Mouse (Mus musculus): ENCODE measurements at regions not wholly inside any gene's neighbourhood (a gene's known extent, or its start where the extent isn't known, plus 50 kb on each side); places are given as distances from the start of the nearest gene placed in this dataset.

DNA sequence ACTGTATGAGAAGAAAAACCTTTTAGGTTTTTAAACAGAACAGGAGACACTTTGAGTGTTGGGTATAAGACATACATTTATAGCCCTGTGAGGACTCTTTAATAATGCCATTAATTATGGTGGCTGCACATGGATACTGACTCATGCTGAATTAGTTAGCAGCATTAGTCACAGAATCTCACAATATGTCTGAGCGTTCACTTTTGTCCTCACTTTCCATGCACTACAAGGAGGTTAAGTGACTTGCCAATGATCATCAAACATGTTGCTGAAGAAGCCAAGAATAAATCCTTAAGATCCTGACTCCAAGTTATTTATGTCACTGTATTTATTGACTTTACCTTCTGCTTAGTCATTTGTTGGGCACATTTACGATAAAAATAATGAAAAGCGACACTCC, 105.6 kb upstream of the Atxn7l3b start:
- ATAC-seq (replicated peaks; ENCODE audit: insufficient number of reproducible peaks, low FRiP score, low TSS enrichment): no peak
- 71% methylated on average over 3 of the region's 3 CpGs for WGBS (ENCODE audit: insufficient replicate concordance)

DNA sequence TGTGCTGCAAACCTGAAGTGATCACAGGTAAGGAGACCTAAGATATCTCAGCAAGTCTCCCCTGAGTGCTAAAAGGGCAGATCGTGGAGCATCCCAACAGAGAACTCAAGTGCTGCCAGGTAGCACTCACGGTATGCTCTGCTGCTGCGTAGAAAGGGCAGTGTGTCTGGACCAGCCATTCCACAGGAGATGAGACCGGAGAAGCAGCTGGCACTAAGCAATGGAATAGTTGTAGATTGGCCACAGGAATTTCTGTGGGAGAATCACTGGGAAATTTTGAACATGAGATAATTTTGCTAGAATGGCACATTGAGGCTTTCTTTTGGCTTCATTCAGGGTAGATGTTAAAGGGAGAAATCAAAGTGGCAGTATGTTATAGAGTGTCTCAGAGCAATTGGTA, 104.1 kb upstream of the Atxn7l3b start:
- no peak for ATAC-seq (replicated peaks; ENCODE audit: insufficient number of reproducible peaks, low FRiP score, low TSS enrichment)
- no peaks in the 10 kb centered on the region for H3K4me1 ChIP-seq (ENCODE audit: control insufficient read depth, insufficient read depth, low read length)
- no peak overlapping the region for H3K9ac ChIP-seq (ENCODE audit: low read depth, low read length)
- H3K4me3 ChIP-seq (ENCODE audit: low read depth, low read length): no peak overlapping the region
- WGBS (ENCODE audit: insufficient replicate concordance): 78% methylated on average over 4 of the region's 4 CpGs
- H3K36me3 ChIP-seq (ENCODE audit: control insufficient read depth, insufficient read depth, low read length): no peaks in the 10 kb centered on the region
- no peak overlapping the region for H3K27ac ChIP-seq (ENCODE audit: low read depth, low read length)
- no peaks in the 10 kb centered on the region for H3K9me3 ChIP-seq (replicated peaks; ENCODE audit: control insufficient read depth, low read length)
- H3K4me2 ChIP-seq: no peak overlapping the region
- no peaks in the 10 kb centered on the region for H3K27me3 ChIP-seq (ENCODE audit: control insufficient read depth, insufficient read depth, low read length)

More for the DNA sequence above, 105.6 kb upstream of the Atxn7l3b start:
- Histone ChIP-seq H3K27me3 (ENCODE audit: control insufficient read depth, insufficient read depth, low read length) (no peaks in the 10 kb centered on the region), H3K9ac (ENCODE audit: low read depth, low read length) (no peak overlapping the region), H3K4me3 (ENCODE audit: low read depth, low read length) (no peak overlapping the region), H3K27ac (ENCODE audit: low read depth, low read length) (no peak overlapping the region), H3K4me2 (no peak overlapping the region), H3K36me3 (ENCODE audit: control insufficient read depth, insufficient read depth, low read length) (no peaks in the 10 kb centered on the region), H3K9me3 (replicated peaks; ENCODE audit: control insufficient read depth, low read length) (no peaks in the 10 kb centered on the region), H3K4me1 (ENCODE audit: control insufficient read depth, insufficient read depth, low read length) (no peaks in the 10 kb centered on the region)

DNA sequence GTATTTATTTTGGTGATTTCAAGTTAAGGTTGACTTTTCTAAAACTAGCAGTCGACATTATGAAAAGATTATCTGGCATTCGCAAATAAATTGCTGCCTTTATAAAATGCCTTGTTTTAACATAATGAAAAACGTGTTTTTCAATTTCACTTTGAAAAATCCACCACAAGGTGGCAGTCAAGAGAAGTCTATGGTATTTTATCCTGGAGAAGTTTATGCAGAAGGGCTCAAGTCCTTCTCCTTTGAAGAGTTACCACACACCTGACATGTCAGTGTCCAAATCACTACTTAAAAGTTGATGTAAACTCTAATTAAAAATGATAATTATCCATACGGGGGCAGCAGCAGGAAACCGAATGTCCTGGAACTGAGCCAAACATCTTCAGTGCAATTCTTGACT, 98.5 kb upstream of the Atxn7l3b start:
- Histone ChIP-seq H3K9me3 (replicated peaks; ENCODE audit: control insufficient read depth, low read length) (no peaks in the 10 kb centered on the region), H3K4me3 (ENCODE audit: low read depth, low read length) (no peak overlapping the region), H3K27ac (ENCODE audit: low read depth, low read length) (no peak overlapping the region), H3K36me3 (ENCODE audit: control insufficient read depth, insufficient read depth, low read length) (no peaks in the 10 kb centered on the region), H3K9ac (ENCODE audit: low read depth, low read length) (no peak overlapping the region), H3K4me1 (ENCODE audit: control insufficient read depth, insufficient read depth, low read length) (no peaks in the 10 kb centered on the region), H3K27me3 (ENCODE audit: control insufficient read depth, insufficient read depth, low read length) (no peaks in the 10 kb centered on the region), H3K4me2 (no peak overlapping the region)
- ATAC-seq (replicated peaks; ENCODE audit: insufficient number of reproducible peaks, low FRiP score, low TSS enrichment): no peak
- WGBS (ENCODE audit: insufficient replicate concordance): 13% methylated on average over 5 of the region's 5 CpGs

DNA sequence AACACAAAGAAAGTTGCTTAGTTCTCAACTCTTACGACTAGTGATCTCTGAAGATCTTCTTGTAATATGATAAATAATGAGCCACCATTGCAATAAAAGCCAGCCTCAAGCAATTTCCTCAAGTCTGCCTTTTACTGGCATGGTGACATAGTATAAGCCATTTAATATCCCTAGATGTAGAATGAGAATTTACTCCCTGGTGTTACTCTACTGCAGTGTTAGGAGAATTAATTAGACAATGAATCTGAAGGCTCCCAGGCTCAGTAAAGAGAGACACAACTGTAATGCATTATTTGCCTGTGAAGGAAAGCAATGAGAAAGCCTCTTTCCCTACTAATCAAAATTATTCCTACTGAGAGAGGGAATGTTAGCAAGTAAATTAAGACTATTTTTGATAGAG, 95.8 kb upstream of the Atxn7l3b start:
- Histone ChIP-seq H3K4me3 (ENCODE audit: low read depth, low read length) (no peak overlapping the region), H3K4me2 (no peak overlapping the region), H3K9ac (ENCODE audit: low read depth, low read length) (no peak overlapping the region), H3K27me3 (ENCODE audit: control insufficient read depth, insufficient read depth, low read length) (no peaks in the 10 kb centered on the region), H3K9me3 (replicated peaks; ENCODE audit: control insufficient read depth, low read length) (no peaks in the 10 kb centered on the region), H3K4me1 (ENCODE audit: control insufficient read depth, insufficient read depth, low read length) (no peaks in the 10 kb centered on the region), H3K36me3 (ENCODE audit: control insufficient read depth, insufficient read depth, low read length) (no peaks in the 10 kb centered on the region), H3K27ac (ENCODE audit: low read depth, low read length) (no peak overlapping the region)
- ATAC-seq (replicated peaks; ENCODE audit: insufficient number of reproducible peaks, low FRiP score, low TSS enrichment): no peak
- WGBS (ENCODE audit: insufficient replicate concordance): 83% methylated on average over 1 of the region's 1 CpGs

DNA sequence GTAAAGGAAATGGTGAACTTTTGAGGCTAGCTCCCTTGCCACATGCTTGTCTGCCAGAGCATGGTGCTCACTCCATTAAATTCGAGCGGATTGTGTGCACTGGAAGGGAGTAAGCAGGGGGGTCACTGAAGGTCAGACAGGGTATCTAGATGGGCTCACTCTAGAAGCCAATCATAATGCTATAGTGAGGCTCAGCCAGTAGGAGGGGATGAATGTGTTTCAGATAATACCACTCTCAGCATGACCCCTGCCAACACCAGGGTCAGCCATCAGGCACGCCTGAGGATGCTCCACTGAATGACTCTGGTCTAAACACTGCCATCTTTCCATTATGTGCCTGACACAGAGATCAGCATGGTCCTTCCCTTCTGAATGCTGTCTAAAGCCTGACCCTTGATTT, 80.3 kb upstream of the Atxn7l3b start:
- H3K4me2 ChIP-seq: no peak overlapping the region
- no peak overlapping the region for H3K4me3 ChIP-seq (ENCODE audit: low read depth, low read length)
- no peak overlapping the region for H3K9ac ChIP-seq (ENCODE audit: low read depth, low read length)
- ATAC-seq (replicated peaks; ENCODE audit: insufficient number of reproducible peaks, low FRiP score, low TSS enrichment): 0 out of 2 replicates have a peak, but pooled peaks have one; percentile 22
- H3K36me3 ChIP-seq (ENCODE audit: control insufficient read depth, insufficient read depth, low read length): no peaks in the 10 kb centered on the region
- H3K9me3 ChIP-seq (replicated peaks; ENCODE audit: control insufficient read depth, low read length): no peaks in the 10 kb centered on the region
- no peaks in the 10 kb centered on the region for H3K4me1 ChIP-seq (ENCODE audit: control insufficient read depth, insufficient read depth, low read length)
- WGBS (ENCODE audit: insufficient replicate concordance): 53% methylated on average over 3 of the region's 3 CpGs
- no peaks in the 10 kb centered on the region for H3K27me3 ChIP-seq (ENCODE audit: control insufficient read depth, insufficient read depth, low read length)
- H3K27ac ChIP-seq (ENCODE audit: low read depth, low read length): no peak overlapping the region

DNA sequence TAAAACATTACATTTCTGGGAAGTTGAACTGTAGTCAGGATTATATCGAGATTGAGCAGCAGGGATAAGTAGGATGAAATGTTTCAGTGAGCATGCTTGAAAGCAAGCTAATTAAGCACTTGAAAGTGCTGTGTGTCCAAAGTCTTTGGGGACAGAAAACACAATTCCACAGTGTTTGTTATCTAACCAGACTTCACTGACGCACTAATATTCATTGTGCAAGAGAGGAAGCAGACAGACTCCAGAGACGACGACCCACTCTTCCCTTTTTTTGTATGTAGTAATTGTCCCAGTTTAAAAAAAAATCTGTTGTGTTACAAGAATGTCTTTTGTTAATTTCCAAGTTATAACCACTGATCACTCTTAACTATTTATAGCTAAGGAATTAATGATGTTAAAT, 61.9 kb upstream of the Atxn7l3b start:
- H3K4me1 ChIP-seq (ENCODE audit: control insufficient read depth, insufficient read depth, low read length): no peaks in the 10 kb centered on the region
- no peak overlapping the region for H3K4me2 ChIP-seq
- no peak for ATAC-seq (replicated peaks; ENCODE audit: insufficient number of reproducible peaks, low FRiP score, low TSS enrichment)
- no peaks in the 10 kb centered on the region for H3K9me3 ChIP-seq (replicated peaks; ENCODE audit: control insufficient read depth, low read length)
- H3K9ac ChIP-seq (ENCODE audit: low read depth, low read length): no peak overlapping the region
- H3K36me3 ChIP-seq (ENCODE audit: control insufficient read depth, insufficient read depth, low read length): no peaks in the 10 kb centered on the region
- H3K4me3 ChIP-seq (ENCODE audit: low read depth, low read length): no peak overlapping the region
- H3K27ac ChIP-seq (ENCODE audit: low read depth, low read length): no peak overlapping the region
- WGBS (ENCODE audit: insufficient replicate concordance): 63% methylated on average over 4 of the region's 4 CpGs
- H3K27me3 ChIP-seq (ENCODE audit: control insufficient read depth, insufficient read depth, low read length): no peaks in the 10 kb centered on the region

DNA sequence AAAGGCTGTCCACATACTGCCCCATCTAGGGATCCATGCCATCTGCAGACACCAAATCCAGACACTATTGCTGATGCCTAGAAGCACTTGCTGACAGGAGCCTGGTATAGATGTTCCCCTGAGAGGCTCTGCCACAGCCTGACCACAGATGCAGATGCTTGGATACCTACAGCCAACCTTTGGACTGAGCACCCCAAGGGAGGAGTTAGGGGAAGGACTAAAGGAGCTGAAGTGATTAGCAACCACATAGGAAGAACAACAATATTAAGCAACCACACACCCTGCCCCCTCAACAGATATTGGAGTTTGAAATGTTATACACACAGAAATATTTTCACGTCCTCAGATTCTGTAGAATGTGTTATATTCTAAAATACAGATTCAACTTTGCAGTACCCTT, 53.9 kb upstream of the Atxn7l3b start:
- Histone ChIP-seq H3K4me1 (ENCODE audit: control insufficient read depth, insufficient read depth, low read length) (no peaks in the 10 kb centered on the region), H3K9me3 (replicated peaks; ENCODE audit: control insufficient read depth, low read length) (no peaks in the 10 kb centered on the region), H3K4me2 (no peak overlapping the region), H3K36me3 (ENCODE audit: control insufficient read depth, insufficient read depth, low read length) (no peaks in the 10 kb centered on the region), H3K4me3 (ENCODE audit: low read depth, low read length) (no peak overlapping the region), H3K9ac (ENCODE audit: low read depth, low read length) (no peak overlapping the region), H3K27me3 (ENCODE audit: control insufficient read depth, insufficient read depth, low read length) (no peaks in the 10 kb centered on the region), H3K27ac (ENCODE audit: low read depth, low read length) (no peak overlapping the region)
- no peak for ATAC-seq (replicated peaks; ENCODE audit: insufficient number of reproducible peaks, low FRiP score, low TSS enrichment)
- WGBS (ENCODE audit: insufficient replicate concordance): 79% methylated on average over 1 of the region's 1 CpGs
